Mouse (Mus musculus): ENCODE data around the gene Ei24. TPM values are rescaled to one million over a fixed set of nuclear protein-coding genes. Genes with fewer than 3 reads are reported as not detected.
A peak's percentile ranks its signal among the peaks of the same experiment; 100 is the strongest.

The Ei24 gene
- polyA plus RNA-seq, 1 experiment = 30.2 TPM

DNA sequence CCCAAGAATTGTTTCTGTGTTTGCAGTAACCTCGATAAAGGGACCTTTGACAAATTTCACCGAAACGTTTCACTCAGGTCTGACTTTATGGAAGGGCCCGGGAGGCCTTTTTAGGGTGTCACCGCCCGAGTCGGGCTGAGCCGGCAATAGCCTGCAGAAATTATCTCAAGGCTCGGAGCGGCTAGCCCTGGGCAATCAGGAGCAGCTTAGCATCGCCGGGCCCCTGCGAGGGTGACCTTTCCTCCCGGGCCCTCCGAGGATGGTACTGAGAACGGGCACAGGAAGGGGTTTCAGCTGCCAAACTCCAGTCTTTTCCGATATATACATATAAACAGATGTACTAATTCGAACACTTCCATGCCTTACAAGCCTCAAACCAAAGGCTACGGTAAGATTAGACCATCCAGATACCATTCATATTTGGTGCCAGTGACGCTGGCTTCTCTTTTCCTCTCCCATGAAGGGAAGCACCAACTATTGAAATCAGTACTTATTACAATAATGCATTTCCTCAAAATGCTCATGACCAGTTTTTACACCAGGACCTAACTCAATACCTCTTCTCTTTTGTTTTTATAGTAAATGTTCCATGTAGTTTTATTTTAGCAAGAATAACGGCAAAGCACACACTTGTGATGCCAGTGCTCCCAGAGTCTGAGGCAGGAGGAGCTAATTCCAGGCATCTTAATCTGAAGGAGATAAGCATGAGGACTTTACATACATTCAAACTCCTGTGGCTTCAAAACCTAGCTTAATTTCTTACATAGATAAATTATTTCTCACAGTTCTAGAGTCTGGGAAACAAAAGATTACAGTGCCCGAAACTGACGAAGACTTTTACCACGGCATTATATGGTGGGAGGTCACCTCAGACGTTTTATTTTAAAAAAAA is 28.8 kb downstream of the Ei24 start:
- Histone ChIP-seq H3K4me1 (replicated peaks; ENCODE audit: control insufficient read depth, insufficient read depth, low read length) (no peaks in the 10 kb centered on the region), H3K4me3 (ENCODE audit: control insufficient read depth, insufficient read depth, low read length) (peak overlapping the region; percentile 75), H3K27ac (ENCODE audit: control insufficient read depth, insufficient read depth, low read length) (peak overlapping the region; percentile 84), H3K36me3 (ENCODE audit: control insufficient read depth, insufficient read depth, low read length) (no peaks in the 10 kb centered on the region; the same call in none of the 2 replicates), H3K27me3 (ENCODE audit: control insufficient read depth, insufficient read depth, low read length) (no peaks in the 10 kb centered on the region)
- 13% methylated on average over 25 of the region's 25 CpGs for WGBS
- TF ChIP-seq CTCF (IDR thresholded peaks at IDR 0.05; ENCODE audit: borderline replicate concordance, control insufficient read depth, extremely low read depth, insufficient read depth, low read length, poor library complexity) (no peak), POLR2A (IDR thresholded peaks at IDR 0.05; ENCODE audit: control insufficient read depth, extremely low read depth, insufficient read depth, low read length, poor library complexity) (no peak)
- peak; percentile 52 for DNase-seq

DNA sequence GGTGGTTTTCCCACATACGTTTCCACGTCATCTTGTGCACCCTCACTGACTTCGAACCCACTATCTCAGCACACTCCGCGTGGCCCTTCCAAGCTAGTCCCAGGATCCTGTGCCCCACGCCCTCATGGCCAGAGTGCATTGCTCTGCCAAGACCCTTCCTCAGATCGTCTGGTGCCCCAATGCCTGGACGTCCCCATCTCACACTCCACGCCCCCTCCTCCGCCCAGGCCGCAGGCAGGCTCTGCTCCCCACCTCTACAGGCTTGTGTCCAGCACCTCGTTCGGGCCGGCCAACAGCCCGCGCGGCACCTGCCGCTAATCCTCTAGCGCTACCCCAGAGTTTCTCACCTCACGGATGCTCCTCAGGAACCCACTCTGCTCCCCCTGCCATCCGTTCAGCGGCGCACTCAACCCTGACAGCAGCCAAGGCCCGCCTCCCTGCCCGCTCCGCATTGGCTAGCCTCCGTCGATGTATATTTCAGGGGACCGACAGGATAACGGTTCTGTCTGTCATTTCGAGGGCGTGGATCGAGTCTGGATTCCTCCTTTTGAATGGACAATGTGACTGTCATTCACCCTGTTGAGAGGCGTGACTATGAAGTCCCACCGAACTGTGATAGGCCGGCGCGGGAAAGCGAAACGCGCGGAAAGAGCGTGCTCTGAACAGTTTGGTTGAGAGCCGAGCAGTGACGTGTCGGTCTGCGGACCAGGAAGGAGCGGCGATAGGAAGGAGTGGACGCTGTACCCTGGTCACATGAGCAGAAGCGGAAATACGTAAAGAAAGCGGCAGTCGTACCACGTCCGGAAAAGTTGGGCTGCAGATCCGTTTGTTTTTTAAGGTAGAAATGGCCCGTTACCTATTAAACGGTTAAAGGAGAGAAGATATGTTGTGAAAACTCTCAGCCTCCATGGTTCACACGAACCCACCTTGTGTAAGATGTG is 29.7 kb downstream of the Ei24 start, which contains the start of gene Stt3a:
Gene Stt3a, minus strand, starts transcription at position 477 of the 941 bp plus-strand sequence.
- Histone ChIP-seq H3K4me3 (ENCODE audit: control insufficient read depth, insufficient read depth, low read length) (peak within 1 kb of the TSS; percentile 75), H3K27me3 (ENCODE audit: control insufficient read depth, insufficient read depth, low read length) (no peaks in the 10 kb centered on the region), H3K4me1 (replicated peaks; ENCODE audit: control insufficient read depth, insufficient read depth, low read length) (no peaks in the 10 kb centered on the region), H3K36me3 (ENCODE audit: control insufficient read depth, insufficient read depth, low read length) (no peaks in the 10 kb centered on the region; the same call in none of the 2 replicates), H3K27ac (ENCODE audit: control insufficient read depth, insufficient read depth, low read length) (peak within 1 kb of the TSS; percentile 84)
- WGBS = under 1% methylated on average over 60 of the region's 60 CpGs
- TF ChIP-seq CTCF (IDR thresholded peaks at IDR 0.05; ENCODE audit: borderline replicate concordance, control insufficient read depth, extremely low read depth, insufficient read depth, low read length, poor library complexity) (0 out of 2 replicates have a peak, but pooled peaks have one; percentile 23), POLR2A (IDR thresholded peaks at IDR 0.05; ENCODE audit: control insufficient read depth, extremely low read depth, insufficient read depth, low read length, poor library complexity) (peak; percentile 81; the same call in 1 of the 2 replicates)
- DNase-seq = peak; percentile 95

DNA sequence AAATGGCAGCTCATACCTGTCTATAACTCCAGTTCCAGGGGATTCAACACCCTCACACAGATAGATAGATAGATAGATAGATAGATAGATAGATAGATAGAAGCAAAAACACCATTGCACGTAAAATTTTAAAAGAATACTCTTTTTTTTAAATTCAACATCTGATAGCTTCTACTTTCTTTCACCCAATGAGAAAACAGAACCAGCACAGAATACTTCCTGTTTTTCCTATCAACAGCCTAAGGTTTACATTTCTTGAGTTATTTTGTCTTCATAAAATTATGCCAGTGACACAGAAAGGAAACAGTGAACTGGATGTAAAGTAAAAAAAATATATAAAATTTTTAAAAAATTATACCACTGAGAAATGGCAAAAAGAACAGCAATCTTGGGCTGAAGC is 32.8 kb downstream of the Ei24 start:
- Histone ChIP-seq H3K27me3 (ENCODE audit: control insufficient read depth, insufficient read depth, low read length) (no peaks in the 10 kb centered on the region), H3K27ac (ENCODE audit: control insufficient read depth, insufficient read depth, low read length) (no peak overlapping the region), H3K4me3 (ENCODE audit: control insufficient read depth, insufficient read depth, low read length) (no peak overlapping the region), H3K36me3 (ENCODE audit: control insufficient read depth, insufficient read depth, low read length) (peaks cover 17% of the 10 kb centered on the region), H3K4me1 (replicated peaks; ENCODE audit: control insufficient read depth, insufficient read depth, low read length) (no peaks in the 10 kb centered on the region)
- no peak for DNase-seq
- TF ChIP-seq POLR2A (IDR thresholded peaks at IDR 0.05; ENCODE audit: control insufficient read depth, extremely low read depth, insufficient read depth, low read length, poor library complexity) = no peak
- WGBS = 98% methylated on average over 1 of the region's 1 CpGs

Other genes with a start within 250 kb of the Ei24 start
- not detected in 2 replicates for gene Gm17689, start 214.8 kb downstream of the Ei24 start, polyA plus RNA-seq (2012; rRNA removed)
- gene A630095E13Rik, start 154.0 kb downstream of the Ei24 start, polyA plus RNA-seq (2012; rRNA removed) = 0.18 and 0.61 TPM in 2 replicates
- 0.18 and 0.23 TPM in 2 replicates for gene Acrv1, start 104.2 kb downstream of the Ei24 start, polyA plus RNA-seq (2012; rRNA removed)
- 4.0 TPM in 2 replicates for gene Chek1, start 70.3 kb downstream of the Ei24 start, polyA plus RNA-seq (2012; rRNA removed)
- gene Stt3a, start 29.7 kb downstream of the Ei24 start, polyA plus RNA-seq (2012; rRNA removed) = 187 and 189 TPM in 2 replicates
- 0.30 and 0.55 TPM in 2 replicates for gene Fez1, start 24.5 kb upstream of the Ei24 start, polyA plus RNA-seq (2012; rRNA removed)